Mouse (Mus musculus) liver, embryonic 11.5 days (tissue): ENCODE results near the gene Cnnm4. TPM values are rescaled to one million over a fixed set of nuclear protein-coding genes. Genes with fewer than 3 reads are reported as not detected.

ENCODE experiments used
- ATAC-seq: fragments of 200-750 bp; cut with Nextera tagmentation; replicated peaks from 2 replicates; pipeline ENCODE4 v1.8.0; 2017; ENCODE audit warnings: moderate number of reproducible peaks, mild to moderate bottlenecking, moderate TSS enrichment, moderate library complexity; ENCODE audit not compliant: low FRiP score
- DNase-seq: peaks from one replicate; pipeline ENCODE4 v3.0.0-alpha.2; 2017; ENCODE audit warnings: low spot score
- H3K27ac ChIP-seq: fragments of 300-500 bp; sonication (generic); 2 replicates; pipeline ENCODE4 v1.5.1; 2014; ENCODE audit warnings: mild to moderate bottlenecking, low read depth, low read length, control low read depth
- H3K27me3 ChIP-seq: fragments of 300-500 bp; sonication (generic); replicated peaks from 2 replicates; pipeline ENCODE4 v1.6.1; 2014; ENCODE audit warnings: low read length, mixed read lengths; ENCODE audit not compliant: control insufficient read depth, insufficient read depth
- H3K36me3 ChIP-seq: fragments of 300-500 bp; sonication (generic); 2 replicates; pipeline ENCODE4 v1.6.1; 2014; ENCODE audit warnings: mild to moderate bottlenecking, low read length, moderate library complexity, mixed read lengths; ENCODE audit not compliant: control insufficient read depth, insufficient read depth
- H3K4me1 ChIP-seq: fragments of 300-500 bp; sonication (generic); replicated peaks from 2 replicates; pipeline ENCODE4 v1.6.1; 2014; ENCODE audit warnings: low read length, mixed read lengths; ENCODE audit not compliant: control insufficient read depth, insufficient read depth
- H3K4me2 ChIP-seq: fragments of 300-500 bp; sonication (generic); 2 replicates; pipeline ENCODE4 v1.6.1; 2014; ENCODE audit warnings: mild to moderate bottlenecking, control low read depth, moderate library complexity
- H3K4me3 ChIP-seq: fragments of 300-500 bp; sonication (generic); 2 replicates; pipeline ENCODE4 v1.5.1; 2014; ENCODE audit warnings: low read depth, low read length, control low read depth
- H3K9ac ChIP-seq: fragments of 300-500 bp; sonication (generic); 2 replicates; pipeline ENCODE4 v1.6.1; 2014; ENCODE audit warnings: low read depth, low read length, control low read depth
- H3K9me3 ChIP-seq: fragments of 300-500 bp; sonication (generic); 2 replicates; pipeline ENCODE4 v1.6.1; 2016; ENCODE audit warnings: low read length, inconsistent platforms, mixed read lengths; ENCODE audit not compliant: control insufficient read depth
- WGBS: fragments of 180-500 bp; shearing (Covaris S2); extraction: QIAGEN DNeasy Blood & Tissue Kit; methylation state at CpG from one replicate; pipeline ENCODE4 v1.1.7; 2014; 5-methylcytosine and 5-hydroxymethylcytosine counted together
- polyA plus RNA-seq: library from polyadenylated mRNA; unstranded; fragments of >200 nt; fragmentation: Nextera tagmentation; extraction: Ambion mirVana; gene quantifications from 2 replicates; pipeline ENCODE4 v1.2.1, GENCODE M21; 2014

The Cnnm4 gene
- polyA plus RNA-seq, 1 experiment from 2014 or later = 5.9 TPM

GRCm38 (mm10) chr1:36546888-36547471 lies 75.6 kb downstream of the Cnnm4 start, which contains the start of gene Ankrd39:
Ankrd39 (minus strand) TSS chr1:36547445.
- DNase-seq (peak; percentile 91), ATAC-seq (peak; percentile 98)
- peak within 1 kb of the TSS; percentile 75 for H3K9ac ChIP-seq
- H3K4me3 ChIP-seq = peak within 1 kb of the TSS; percentile 76
- peaks cover 14% of the 10 kb centered on the region; the same call in 1 of the 2 replicates for H3K36me3 ChIP-seq
- under 1% methylated on average over 43 of the region's 43 CpGs for WGBS
- H3K4me2 ChIP-seq = peak within 1 kb of the TSS; percentile 71
- no peaks in the 10 kb centered on the region for H3K9me3 ChIP-seq
- no peak within 1 kb of the TSS; the same call in 1 of the 2 replicates for H3K27ac ChIP-seq
- H3K27me3 ChIP-seq = no peaks in the 10 kb centered on the region; the same call in 1 of the 2 replicates
- H3K4me1 ChIP-seq = peaks cover 17% of the 10 kb centered on the region

DNA sequence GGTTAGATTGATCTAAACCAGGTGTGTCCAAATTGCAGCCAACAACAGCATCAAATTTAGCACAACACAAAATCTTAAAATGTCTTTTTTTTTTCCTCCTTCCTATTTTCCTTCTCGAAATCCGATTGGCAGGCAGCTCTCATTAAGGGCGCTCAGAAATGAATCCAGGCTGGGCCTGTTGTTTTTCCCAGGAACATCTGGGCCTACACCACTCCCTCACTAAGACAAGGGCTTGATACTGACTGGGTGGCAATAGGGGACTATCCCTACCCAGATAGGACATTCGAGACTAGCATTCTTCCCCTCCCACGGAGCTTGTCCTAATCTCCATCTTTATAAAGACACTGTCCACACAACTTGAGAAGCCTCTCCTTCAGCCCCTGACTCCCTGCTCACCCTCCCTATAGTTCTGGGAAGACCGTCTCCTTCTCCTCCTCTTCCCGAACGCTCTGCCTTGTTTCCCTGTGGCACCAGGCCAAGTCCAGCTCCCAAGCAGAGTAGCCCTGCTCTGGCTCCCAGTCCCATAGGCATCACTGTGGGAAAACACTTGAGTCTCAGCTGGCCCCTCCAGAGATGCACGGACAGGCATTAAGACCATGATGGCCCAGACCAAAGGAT lies 76.7 kb downstream of the Cnnm4 start:
- no peaks in the 10 kb centered on the region; the same call in 1 of the 2 replicates for H3K27me3 ChIP-seq
- H3K27ac ChIP-seq = no peak overlapping the region
- ATAC-seq (no peak), DNase-seq (no peak)
- H3K9me3 ChIP-seq = no peaks in the 10 kb centered on the region
- no peak overlapping the region for H3K4me3 ChIP-seq
- WGBS = 59% methylated on average over 9 of the region's 9 CpGs
- peaks cover 16% of the 10 kb centered on the region; the same call in 1 of the 2 replicates for H3K36me3 ChIP-seq
- no peak overlapping the region for H3K4me2 ChIP-seq
- H3K4me1 ChIP-seq = peaks cover 17% of the 10 kb centered on the region
- H3K9ac ChIP-seq = no peak overlapping the region

- Histone ChIP-seq H3K4me3 (no peak overlapping the region; the same call in 1 of the 2 replicates), H3K27ac (no peak overlapping the region), H3K4me2 (no peak overlapping the region), H3K36me3 (peaks cover 22% of the 10 kb centered on the region), H3K27me3 (no peaks in the 10 kb centered on the region; the same call in 1 of the 2 replicates), H3K9ac (no peak overlapping the region), H3K9me3 (no peaks in the 10 kb centered on the region), H3K4me1 (peaks cover 17% of the 10 kb centered on the region)
- no peak for ATAC-seq
- DNase-seq = no peak
- WGBS = 67% methylated on average over 8 of the region's 8 CpGs
These were observed 77.4 kb downstream of the Cnnm4 start for GRCm38 (mm10) chr1:36548771-36549170.

DNA sequence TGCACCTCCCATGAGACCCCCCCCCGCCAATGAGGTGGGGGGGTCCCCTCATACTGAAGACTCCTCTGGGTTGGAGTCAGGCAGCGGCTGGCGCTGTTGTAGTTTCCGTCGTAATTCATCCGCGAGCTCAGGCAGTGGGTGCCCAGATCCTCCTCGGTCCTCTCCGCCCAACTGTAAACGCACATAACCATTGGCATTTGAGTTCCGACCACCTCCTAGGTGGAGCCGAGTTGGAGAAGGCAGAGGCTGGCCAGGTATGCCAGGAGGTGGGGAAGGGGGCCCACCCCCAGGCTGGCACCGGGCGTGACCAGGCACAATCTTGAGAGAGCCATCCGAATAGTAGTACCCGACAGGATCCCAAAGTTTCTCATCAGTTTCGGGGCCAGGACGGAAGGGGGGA lies 78.1 kb downstream of the Cnnm4 start:
- Histone ChIP-seq H3K4me3 (no peak overlapping the region), H3K36me3 (peaks cover 22% of the 10 kb centered on the region), H3K9me3 (no peaks in the 10 kb centered on the region), H3K4me2 (no peak overlapping the region), H3K9ac (no peak overlapping the region), H3K27me3 (peaks cover 1% of the 10 kb centered on the region), H3K27ac (no peak overlapping the region), H3K4me1 (peaks cover 17% of the 10 kb centered on the region)
- ATAC-seq (no peak), DNase-seq (no peak)
- 84% methylated on average over 18 of the region's 18 CpGs for WGBS

GRCm38 (mm10) chr1:36550075-36550863 lies 78.8 kb downstream of the Cnnm4 start:
- no peak overlapping the region for H3K4me3 ChIP-seq
- H3K4me1 ChIP-seq = peaks cover 19% of the 10 kb centered on the region
- no peaks in the 10 kb centered on the region for H3K9me3 ChIP-seq
- peaks cover 22% of the 10 kb centered on the region for H3K36me3 ChIP-seq
- H3K4me2 ChIP-seq = no peak overlapping the region
- H3K27ac ChIP-seq = no peak overlapping the region
- H3K27me3 ChIP-seq = peaks cover 8% of the 10 kb centered on the region
- H3K9ac ChIP-seq = no peak overlapping the region
- ATAC-seq (no peak), DNase-seq (no peak)
- WGBS = 82% methylated on average over 20 of the region's 20 CpGs

DNA sequence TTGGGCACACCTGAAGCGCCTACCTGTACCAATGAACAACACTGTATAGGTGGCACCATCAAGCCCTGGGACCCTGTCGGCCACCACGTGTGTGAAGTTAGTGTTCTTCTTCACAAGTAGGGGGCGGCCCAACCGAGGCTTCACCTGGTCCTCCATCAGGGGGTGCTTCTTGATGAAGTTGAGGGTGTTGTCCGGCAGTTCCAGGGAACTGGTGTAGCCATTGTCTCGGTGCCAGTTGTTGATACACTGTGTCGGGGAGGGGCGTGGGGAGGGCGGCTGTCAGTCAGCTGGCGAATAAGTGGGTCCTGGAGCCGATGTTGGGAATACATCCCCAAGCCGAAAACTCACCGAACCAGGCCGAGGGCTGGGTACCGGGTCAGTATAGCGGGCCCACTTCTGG lies 80.5 kb downstream of the Cnnm4 start:
- no peaks in the 10 kb centered on the region for H3K9me3 ChIP-seq
- 89% methylated on average over 17 of the region's 17 CpGs for WGBS
- H3K9ac ChIP-seq = no peak overlapping the region
- H3K4me3 ChIP-seq = no peak overlapping the region
- DNase-seq = no peak
- H3K4me1 ChIP-seq = peaks cover 18% of the 10 kb centered on the region
- H3K4me2 ChIP-seq = no peak overlapping the region
- ATAC-seq = no peak
- peaks cover 20% of the 10 kb centered on the region for H3K27me3 ChIP-seq
- peaks cover 22% of the 10 kb centered on the region for H3K36me3 ChIP-seq
- no peak overlapping the region for H3K27ac ChIP-seq

DNA sequence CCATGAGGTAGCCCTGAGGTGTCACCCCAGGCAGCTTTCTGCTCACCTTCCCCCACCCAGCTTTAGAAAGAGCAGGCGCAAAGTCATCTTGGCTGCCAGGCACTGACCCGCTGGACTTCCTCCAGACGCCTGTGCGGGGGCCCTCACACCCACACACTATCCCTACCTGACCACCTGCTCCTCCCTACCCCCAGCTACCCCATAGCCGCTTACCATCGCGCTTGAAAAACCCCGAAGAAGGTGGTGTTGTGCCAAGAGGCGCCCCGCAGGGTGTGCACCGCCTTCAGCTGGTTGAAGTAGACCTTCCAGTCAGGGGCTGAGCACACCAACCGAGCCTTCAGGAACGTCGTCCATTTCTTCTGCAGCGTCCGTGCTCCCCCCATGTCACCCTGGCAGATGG lies 81.1 kb downstream of the Cnnm4 start:
- H3K4me1 ChIP-seq = peaks cover 17% of the 10 kb centered on the region
- DNase-seq = no peak
- no peaks in the 10 kb centered on the region for H3K9me3 ChIP-seq
- no peak overlapping the region for H3K27ac ChIP-seq
- WGBS = 86% methylated on average over 16 of the region's 16 CpGs
- peaks cover 22% of the 10 kb centered on the region for H3K36me3 ChIP-seq
- H3K27me3 ChIP-seq = peaks cover 26% of the 10 kb centered on the region
- H3K4me2 ChIP-seq = no peak overlapping the region
- ATAC-seq = no peak
- no peak overlapping the region for H3K4me3 ChIP-seq
- no peak overlapping the region for H3K9ac ChIP-seq

GRCm38 (mm10) chr1:36554633-36555399 lies 83.4 kb downstream of the Cnnm4 start:
- H3K4me2 ChIP-seq = peak overlapping the region; percentile 79
- ATAC-seq = no peak
- no peak overlapping the region for H3K27ac ChIP-seq
- WGBS = 52% methylated on average over 21 of the region's 21 CpGs
- H3K27me3 ChIP-seq = peaks cover 49% of the 10 kb centered on the region
- H3K4me3 ChIP-seq = no peak overlapping the region; the same call in 1 of the 2 replicates
- no peaks in the 10 kb centered on the region for H3K9me3 ChIP-seq
- H3K36me3 ChIP-seq = peaks cover 19% of the 10 kb centered on the region
- no peak for DNase-seq
- peak overlapping the region; percentile 65; the same call in 1 of the 2 replicates for H3K9ac ChIP-seq
- H3K4me1 ChIP-seq = peaks cover 25% of the 10 kb centered on the region
